Mouse (Mus musculus): Measurements from ENCODE around the gene Rhoh. TPM values are rescaled to one million over a fixed set of nuclear protein-coding genes. Genes with fewer than 3 reads are reported as not detected.

Gene Rhoh
- polyA plus RNA-seq, 1 experiment from 2014 or later: 0.38 TPM

DNA sequence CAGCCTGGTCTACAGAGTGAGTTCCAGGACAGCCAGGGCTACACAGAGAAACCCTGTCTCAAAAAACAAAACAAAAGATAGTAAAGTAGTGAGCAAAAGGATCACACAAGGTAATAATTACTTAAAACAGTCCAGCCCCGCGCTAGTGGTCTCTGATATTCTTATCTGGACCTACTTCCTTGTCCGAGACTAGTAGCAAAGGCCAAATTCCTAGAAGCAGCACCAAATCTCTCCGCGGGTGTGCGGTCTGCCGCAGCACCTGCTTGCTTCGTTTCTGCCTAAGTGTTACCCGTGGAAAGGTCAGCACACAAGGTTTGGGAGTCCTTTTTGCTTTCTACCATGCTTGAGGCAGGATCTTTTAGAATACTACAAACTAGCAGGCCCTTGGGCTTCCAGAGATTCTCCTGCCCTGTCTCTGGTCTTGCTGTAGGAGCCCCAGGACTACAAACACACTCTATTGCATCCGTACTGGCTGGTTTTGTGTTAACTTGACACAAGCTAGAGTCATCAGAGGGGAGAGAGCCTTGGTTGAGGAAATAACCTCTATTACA lies 40.9 kb downstream of the Rhoh start:
- H3K27me3 ChIP-seq: no peaks in the 10 kb centered on the region
- WGBS: 95% methylated on average over 10 of the region's 10 CpGs
- H3K9ac ChIP-seq (replicated peaks): no peak overlapping the region
- no peaks in the 10 kb centered on the region for H3K9me3 ChIP-seq
- H3K4me2 ChIP-seq (replicated peaks): no peak overlapping the region
- ATAC-seq (replicated peaks): no peak
- H3K27ac ChIP-seq (replicated peaks): no peak overlapping the region
- H3K36me3 ChIP-seq: no peaks in the 10 kb centered on the region
- no peak overlapping the region for H3K4me3 ChIP-seq
- H3K4me1 ChIP-seq: peaks cover 7% of the 10 kb centered on the region; the same call in 1 of the 2 replicates

- H3K27ac ChIP-seq (replicated peaks): no peak overlapping the region
- 92% methylated on average over 9 of the region's 9 CpGs for WGBS
- H3K4me3 ChIP-seq: no peak overlapping the region
- ATAC-seq (replicated peaks): no peak
- H3K4me2 ChIP-seq (replicated peaks): no peak overlapping the region
- H3K9me3 ChIP-seq: no peaks in the 10 kb centered on the region
- no peak overlapping the region for H3K9ac ChIP-seq (replicated peaks)
- peaks cover 7% of the 10 kb centered on the region; the same call in 1 of the 2 replicates for H3K4me1 ChIP-seq
- H3K27me3 ChIP-seq: no peaks in the 10 kb centered on the region
- H3K36me3 ChIP-seq: no peaks in the 10 kb centered on the region
Measured at GRCm38 (mm10) chr5:65902811-65903210, 41.8 kb downstream of the Rhoh start.

DNA sequence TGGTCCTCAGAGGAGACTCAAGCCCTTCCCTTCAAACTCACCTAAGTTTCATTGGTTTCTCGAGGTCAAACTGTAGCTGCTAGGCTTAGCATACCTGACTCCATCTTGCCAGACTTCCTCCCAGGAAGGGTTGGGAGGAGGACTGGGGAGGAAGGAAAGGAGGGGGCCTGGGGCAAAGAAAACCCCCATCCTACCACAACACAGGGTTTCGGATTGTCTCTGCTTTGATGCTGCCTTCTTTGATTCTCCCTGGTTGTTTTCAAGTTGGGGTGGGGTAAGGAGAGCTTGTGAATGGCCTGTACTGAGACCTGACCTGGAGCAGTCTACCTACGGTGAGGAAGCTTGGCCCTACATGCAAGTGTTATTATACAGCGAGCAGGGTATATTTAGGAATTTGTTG lies 43.5 kb downstream of the Rhoh start:
- Histone ChIP-seq H3K36me3 (no peaks in the 10 kb centered on the region), H3K4me1 (peaks cover 8% of the 10 kb centered on the region; the same call in 1 of the 2 replicates), H3K9me3 (no peaks in the 10 kb centered on the region), H3K4me2 (replicated peaks) (no peak overlapping the region), H3K4me3 (no peak overlapping the region), H3K27ac (replicated peaks) (no peak overlapping the region), H3K9ac (replicated peaks) (no peak overlapping the region), H3K27me3 (no peaks in the 10 kb centered on the region)
- ATAC-seq (replicated peaks): no peak
- 92% methylated on average over 4 of the region's 4 CpGs for WGBS

DNA sequence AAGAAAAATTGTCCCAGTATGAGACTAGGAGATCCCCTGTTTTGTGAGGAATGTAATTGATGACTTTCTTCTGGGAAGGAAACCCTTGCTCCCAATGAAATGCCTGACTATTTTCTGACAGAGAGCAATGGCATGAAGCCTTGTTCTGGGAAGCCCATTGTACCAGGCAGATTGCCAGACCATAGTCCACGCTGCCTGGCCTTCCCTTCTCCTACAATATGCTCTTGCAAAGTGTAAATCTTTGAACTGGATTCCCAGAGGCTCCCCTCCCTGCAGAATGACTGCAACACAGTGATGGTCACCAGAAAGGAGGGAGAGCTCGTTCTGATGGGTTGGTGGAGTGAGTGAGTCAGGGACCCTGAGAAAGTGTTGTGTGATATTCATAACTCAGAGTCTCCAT lies 47.7 kb downstream of the Rhoh start:
- Histone ChIP-seq H3K4me3 (no peak overlapping the region), H3K36me3 (no peaks in the 10 kb centered on the region), H3K9ac (replicated peaks) (no peak overlapping the region), H3K4me1 (0 out of 2 replicates have a peak, but pooled peaks cover 2% of the 10 kb centered on the region), H3K4me2 (replicated peaks) (no peak overlapping the region), H3K27me3 (no peaks in the 10 kb centered on the region), H3K9me3 (no peaks in the 10 kb centered on the region), H3K27ac (replicated peaks) (no peak overlapping the region)
- WGBS: 71% methylated on average over 2 of the region's 2 CpGs
- no peak for ATAC-seq (replicated peaks)

- H3K27ac ChIP-seq (replicated peaks): no peak overlapping the region
- no peak overlapping the region for H3K9ac ChIP-seq (replicated peaks)
- H3K4me2 ChIP-seq (replicated peaks): no peak overlapping the region
- ATAC-seq (replicated peaks): no peak
- 0 out of 2 replicates have a peak, but pooled peaks cover 2% of the 10 kb centered on the region for H3K4me1 ChIP-seq
- no peaks in the 10 kb centered on the region for H3K36me3 ChIP-seq
- H3K9me3 ChIP-seq: no peaks in the 10 kb centered on the region
- no peaks in the 10 kb centered on the region for H3K27me3 ChIP-seq
- WGBS: 67% methylated on average over 4 of the region's 4 CpGs
- no peak overlapping the region for H3K4me3 ChIP-seq
Measured at GRCm38 (mm10) chr5:65909321-65909720, 48.3 kb downstream of the Rhoh start.

GRCm38 (mm10) chr5:65910398-65910797 lies 49.4 kb downstream of the Rhoh start:
- Histone ChIP-seq H3K4me3 (no peak overlapping the region), H3K9me3 (no peaks in the 10 kb centered on the region), H3K4me1 (0 out of 2 replicates have a peak, but pooled peaks cover 2% of the 10 kb centered on the region), H3K4me2 (replicated peaks) (no peak overlapping the region), H3K9ac (replicated peaks) (no peak overlapping the region), H3K36me3 (no peaks in the 10 kb centered on the region), H3K27ac (replicated peaks) (no peak overlapping the region), H3K27me3 (no peaks in the 10 kb centered on the region)
- no peak for ATAC-seq (replicated peaks)
- 85% methylated on average over 4 of the region's 4 CpGs for WGBS

- Histone ChIP-seq H3K9me3 (no peaks in the 10 kb centered on the region), H3K4me2 (replicated peaks) (no peak overlapping the region), H3K27ac (replicated peaks) (no peak overlapping the region), H3K4me1 (0 out of 2 replicates have a peak, but pooled peaks cover 2% of the 10 kb centered on the region), H3K9ac (replicated peaks) (no peak overlapping the region), H3K36me3 (no peaks in the 10 kb centered on the region), H3K4me3 (no peak overlapping the region), H3K27me3 (no peaks in the 10 kb centered on the region)
- no peak for ATAC-seq (replicated peaks)
- WGBS: 83% methylated on average over 7 of the region's 7 CpGs
Measured at GRCm38 (mm10) chr5:65911676-65912075, 50.7 kb downstream of the Rhoh start.

GRCm38 (mm10) chr5:65912201-65912600 lies 51.2 kb downstream of the Rhoh start:
- no peak for ATAC-seq (replicated peaks)
- Histone ChIP-seq H3K4me3 (no peak overlapping the region), H3K27me3 (no peaks in the 10 kb centered on the region), H3K9me3 (no peaks in the 10 kb centered on the region), H3K9ac (replicated peaks) (no peak overlapping the region), H3K4me1 (0 out of 2 replicates have a peak, but pooled peaks cover 2% of the 10 kb centered on the region), H3K27ac (replicated peaks) (no peak overlapping the region), H3K36me3 (no peaks in the 10 kb centered on the region), H3K4me2 (replicated peaks) (no peak overlapping the region)
- WGBS: 85% methylated on average over 5 of the region's 5 CpGs

- Histone ChIP-seq H3K4me1 (0 out of 2 replicates have a peak, but pooled peaks cover 2% of the 10 kb centered on the region), H3K36me3 (no peaks in the 10 kb centered on the region), H3K9ac (replicated peaks) (no peak overlapping the region), H3K9me3 (no peaks in the 10 kb centered on the region), H3K27ac (replicated peaks) (no peak overlapping the region), H3K4me2 (replicated peaks) (no peak overlapping the region), H3K27me3 (no peaks in the 10 kb centered on the region), H3K4me3 (no peak overlapping the region)
- WGBS: 92% methylated on average over 9 of the region's 9 CpGs
- ATAC-seq (replicated peaks): no peak
Measured at GRCm38 (mm10) chr5:65913126-65913525, 52.1 kb downstream of the Rhoh start.

GRCm38 (mm10) chr5:65914342-65914741 lies 53.3 kb downstream of the Rhoh start:
- no peak overlapping the region for H3K4me3 ChIP-seq

DNA sequence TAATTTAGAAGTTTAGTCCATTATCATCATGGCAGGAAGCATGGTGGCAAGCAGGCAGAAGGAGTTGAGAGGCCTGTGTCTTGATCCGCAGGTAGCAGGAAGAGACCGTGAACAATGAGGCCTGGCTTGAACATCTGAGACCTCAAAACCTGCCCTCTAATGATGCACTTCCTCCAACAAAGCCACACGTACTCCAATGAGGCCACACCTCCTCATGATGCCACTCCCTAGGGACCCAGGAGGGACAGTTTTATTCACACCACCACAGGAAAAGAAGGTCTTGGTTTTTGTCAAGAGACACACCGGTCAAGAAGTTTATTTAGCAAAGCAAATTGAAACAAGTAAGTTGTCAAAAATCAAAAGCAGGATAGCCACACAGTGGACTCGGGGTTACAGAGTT lies 55.9 kb downstream of the Rhoh start:
- H3K4me3 ChIP-seq: no peak overlapping the region
- WGBS: 88% methylated on average over 5 of the region's 5 CpGs
- H3K36me3 ChIP-seq: no peaks in the 10 kb centered on the region
- peaks cover 8% of the 10 kb centered on the region for H3K4me1 ChIP-seq
- no peaks in the 10 kb centered on the region for H3K27me3 ChIP-seq
- H3K9me3 ChIP-seq: no peaks in the 10 kb centered on the region
- H3K27ac ChIP-seq (replicated peaks): no peak overlapping the region
- no peak overlapping the region for H3K4me2 ChIP-seq (replicated peaks)
- no peak overlapping the region for H3K9ac ChIP-seq (replicated peaks)
- ATAC-seq (replicated peaks): no peak

More at GRCm38 (mm10) chr5:65914342-65914741, 53.3 kb downstream of the Rhoh start:
- no peaks in the 10 kb centered on the region for H3K36me3 ChIP-seq
- no peak overlapping the region for H3K27ac ChIP-seq (replicated peaks)
- no peaks in the 10 kb centered on the region for H3K27me3 ChIP-seq
- H3K4me2 ChIP-seq (replicated peaks): no peak overlapping the region
- peaks cover 10% of the 10 kb centered on the region for H3K4me1 ChIP-seq
- H3K9ac ChIP-seq (replicated peaks): no peak overlapping the region
- no peaks in the 10 kb centered on the region for H3K9me3 ChIP-seq
- WGBS: 88% methylated on average over 7 of the region's 7 CpGs
- ATAC-seq (replicated peaks): no peak

DNA sequence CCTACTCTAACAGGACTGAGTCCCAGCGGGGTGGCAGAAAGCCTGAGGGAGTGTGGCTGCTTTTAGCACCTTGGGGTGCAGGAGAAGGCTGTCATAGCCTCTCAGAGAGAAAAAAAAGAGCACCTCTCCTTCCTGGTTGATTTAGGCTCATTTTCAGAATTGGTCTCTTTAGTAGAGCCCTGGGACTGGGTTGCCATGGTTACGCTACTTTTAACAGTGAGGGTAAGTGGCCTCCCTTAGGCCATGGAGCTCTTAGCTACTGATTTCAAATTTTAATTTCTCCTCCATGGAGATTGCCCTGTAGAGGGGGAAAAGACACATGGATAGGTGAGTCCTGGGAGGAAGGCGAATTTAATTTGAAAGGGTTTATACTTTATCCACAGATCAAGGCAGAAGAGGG lies 57.6 kb downstream of the Rhoh start:
- ATAC-seq (replicated peaks): peak; percentile 82
- no peak overlapping the region for H3K9ac ChIP-seq (replicated peaks)
- H3K36me3 ChIP-seq: no peaks in the 10 kb centered on the region
- H3K9me3 ChIP-seq: no peaks in the 10 kb centered on the region
- H3K27ac ChIP-seq (replicated peaks): peak overlapping the region; percentile 74
- no peak overlapping the region for H3K4me3 ChIP-seq
- no peak overlapping the region for H3K4me2 ChIP-seq (replicated peaks)
- peaks cover 8% of the 10 kb centered on the region for H3K4me1 ChIP-seq
- no peaks in the 10 kb centered on the region for H3K27me3 ChIP-seq
- whole genome bisulfite sequencing: 74% methylated on average over 3 of the region's 3 CpGs

DNA sequence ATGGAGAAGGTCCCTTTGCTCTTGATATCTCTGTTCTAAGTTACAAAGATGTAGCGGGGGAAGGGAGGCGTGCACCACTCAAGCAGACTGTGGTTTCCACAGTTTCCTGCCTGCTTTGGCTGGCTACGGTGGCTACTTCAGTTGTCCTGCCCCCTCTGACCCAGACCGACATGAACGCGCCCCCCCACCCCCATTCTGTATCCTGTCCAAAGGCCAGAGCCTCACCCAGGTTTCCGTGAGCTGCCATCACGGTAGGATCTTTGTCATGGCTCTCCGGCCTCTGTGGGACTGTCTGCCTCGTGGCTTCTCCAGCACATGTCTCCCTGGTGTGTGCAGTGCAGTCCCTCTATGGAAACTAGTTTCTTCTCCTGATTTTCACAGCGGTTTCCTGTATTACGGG lies 58.3 kb downstream of the Rhoh start:
- ATAC-seq (replicated peaks): no peak
- Histone ChIP-seq H3K4me2 (replicated peaks) (no peak overlapping the region), H3K9ac (replicated peaks) (no peak overlapping the region), H3K9me3 (no peaks in the 10 kb centered on the region), H3K27ac (replicated peaks) (peak overlapping the region; percentile 7), H3K27me3 (no peaks in the 10 kb centered on the region), H3K4me3 (no peak overlapping the region), H3K4me1 (peaks cover 8% of the 10 kb centered on the region), H3K36me3 (no peaks in the 10 kb centered on the region)
- 90% methylated on average over 12 of the region's 12 CpGs for WGBS
